Mouse (Mus musculus): ENCODE data around the gene Snrnp35. TPM values are rescaled to one million over a fixed set of nuclear protein-coding genes. Genes with fewer than 3 reads are reported as not detected.

Gene Snrnp35
- total RNA-seq (2021) = 10 to 100 TPM; 21.1 TPM

GRCm38 (mm10) chr5:124482966-124483654 lies at the start of gene Snrnp35:
Gene Snrnp35, plus strand, starts transcription at chr5:124483134.
- intact Hi-C loops (cut with DNase I) = loop anchor here (5.0 kb wide), 1 partner anchor 36 kb away; no protein-coding TSS in a partner anchor
- DNase-seq (ENCODE audit: extremely low spot score in 1 of 2, low spot score in 2 of 2) = peak; percentile 74 to 92

- intact Hi-C loops (cut with DNase I) = loop anchor here (5.0 kb wide), 1 partner anchor 99 kb away; no protein-coding TSS in a partner anchor
- DNase-seq (ENCODE audit: extremely low spot score in 1 of 2, low spot score in 2 of 2) = no peak
These were observed 44.7 kb upstream of the Snrnp35 start for GRCm38 (mm10) chr5:124438229-124438628.

- intact Hi-C loops (cut with DNase I) = loop anchor here (5.0 kb wide), 1 partner anchor 99 kb away; no protein-coding TSS in a partner anchor
These were observed 44.2 kb upstream of the Snrnp35 start for GRCm38 (mm10) chr5:124438746-124439145.

GRCm38 (mm10) chr5:124439447-124440093 lies 43.4 kb upstream of the Snrnp35 start, which contains the start of gene Kmt5a:
Gene Kmt5a, plus strand, starts transcription at chr5:124439930.
- peak; percentile 91 to 94 for DNase-seq (ENCODE audit: extremely low spot score in 1 of 2, low spot score in 2 of 2)
- intact Hi-C loops (cut with DNase I) = loop anchor here (5.0 kb wide), 1 partner anchor 98 kb away; no protein-coding TSS in a partner anchor

More at GRCm38 (mm10) chr5:124438746-124439145, 44.2 kb upstream of the Snrnp35 start:
- no peak for DNase-seq (ENCODE audit: extremely low spot score in 1 of 2, low spot score in 2 of 2)

GRCm38 (mm10) chr5:124440094-124440701 lies 42.7 kb upstream of the Snrnp35 start:
- peak in 1 of 2 experiments; percentile 73 for DNase-seq (ENCODE audit: extremely low spot score in 1 of 2, low spot score in 2 of 2)
- intact Hi-C loops (cut with DNase I) = no loop called here

GRCm38 (mm10) chr5:124442628-124443027 lies 40.3 kb upstream of the Snrnp35 start:
- intact Hi-C loops (cut with DNase I) = no loop called here
- no peak for DNase-seq (ENCODE audit: extremely low spot score in 1 of 2, low spot score in 2 of 2)

GRCm38 (mm10) chr5:124444208-124444607 lies 38.7 kb upstream of the Snrnp35 start:
- intact Hi-C loops (cut with DNase I) = no loop called here
- no peak for DNase-seq (ENCODE audit: extremely low spot score in 1 of 2, low spot score in 2 of 2)

- DNase-seq (ENCODE audit: extremely low spot score in 1 of 2, low spot score in 2 of 2) = peak; percentile 45 to 88
- intact Hi-C loops (cut with DNase I) = loop anchor here (5.0 kb wide), 1 partner anchor 37 kb away; the partner anchor contains the start of gene Snrnp35
These were observed 38.0 kb upstream of the Snrnp35 start for GRCm38 (mm10) chr5:124444661-124445561.

GRCm38 (mm10) chr5:124445621-124446293 lies 37.2 kb upstream of the Snrnp35 start:
- intact Hi-C loops (cut with DNase I) = loop anchor here (5.0 kb wide), 1 partner anchor 37 kb away; the partner anchor contains the start of gene Snrnp35
- peak in 1 of 2 experiments; percentile 67 for DNase-seq (ENCODE audit: extremely low spot score in 1 of 2, low spot score in 2 of 2)

GRCm38 (mm10) chr5:124446301-124446881 lies 36.5 kb upstream of the Snrnp35 start:
- DNase-seq (ENCODE audit: extremely low spot score in 1 of 2, low spot score in 2 of 2) = peak in 1 of 2 experiments; percentile 62
- intact Hi-C loops (cut with DNase I) = loop anchor here (5.0 kb wide), 1 partner anchor 36 kb away; the partner anchor contains the start of gene Snrnp35

GRCm38 (mm10) chr5:124449494-124449893 lies 33.4 kb upstream of the Snrnp35 start:
- no peak for DNase-seq (ENCODE audit: extremely low spot score in 1 of 2, low spot score in 2 of 2)
- intact Hi-C loops (cut with DNase I) = loop anchor here (5.0 kb wide), 1 partner anchor 33 kb away; the partner anchor contains the start of gene Snrnp35

GRCm38 (mm10) chr5:124450051-124450450 lies 32.9 kb upstream of the Snrnp35 start:
- intact Hi-C loops (cut with DNase I) = no loop called here
- no peak for DNase-seq (ENCODE audit: extremely low spot score in 1 of 2, low spot score in 2 of 2)

GRCm38 (mm10) chr5:124450641-124451340 lies 32.1 kb upstream of the Snrnp35 start:
- intact Hi-C loops (cut with DNase I) = no loop called here

GRCm38 (mm10) chr5:124452494-124453228 lies 30.3 kb upstream of the Snrnp35 start:
- intact Hi-C loops (cut with DNase I) = no loop called here
- DNase-seq (ENCODE audit: extremely low spot score in 1 of 2, low spot score in 2 of 2) = no peak

More at GRCm38 (mm10) chr5:124450641-124451340, 32.1 kb upstream of the Snrnp35 start:
- no peak for DNase-seq (ENCODE audit: extremely low spot score in 1 of 2, low spot score in 2 of 2)

GRCm38 (mm10) chr5:124453339-124454081 lies 29.4 kb upstream of the Snrnp35 start:
- DNase-seq (ENCODE audit: extremely low spot score in 1 of 2, low spot score in 2 of 2) = peak; percentile 48 to 62
- intact Hi-C loops (cut with DNase I) = no loop called here
